ENCODE assay signal across 10 mouse cellular contexts in genomic region chr8:78204229-78204628, GRCm38 (mm10). TPM values are rescaled to one million over a fixed set of nuclear protein-coding genes. Genes with fewer than 3 reads are reported as not detected.
A peak's percentile ranks its signal among the peaks of the same experiment; 100 is the strongest.
DNase-seq lines count a peak whose midpoint lies in the region; ATAC-seq lines count a peak whose summit lies in the region.
"Had no signal": no experiment of that assay in that cellular context is flagged by ENCODE, and none has a peak within 500 bp of the region (broad histone marks: within the 10 kb centered on the region; RNA-seq: fewer than 3 reads in every experiment).

No protein-coding gene starts in this region.

- H3K9ac ChIP-seq in limb, embryonic 11.5 days (ENCODE audit: low read length): no peak overlapping the region
- H3K9ac ChIP-seq: embryonic facial prominence, embryonic 15.5 days had no signal

- H3K4me1 ChIP-seq in limb, embryonic 11.5 days (ENCODE audit: control insufficient read depth, insufficient read depth, low read length): no peaks in the 10 kb centered on the region
- H3K4me1 ChIP-seq in limb, embryonic 10.5 days: no peaks in the 10 kb centered on the region
- H3K4me1 ChIP-seq: embryonic facial prominence, embryonic 15.5 days had no signal

- no peak for ATAC-seq in limb, embryonic 11.5 days (ENCODE audit: insufficient number of reproducible peaks, low FRiP score, low TSS enrichment, low read depth)
- peak; percentile 76 for ATAC-seq in megakaryocyte progenitor cell, adult 5-6 weeks (replicated peaks; ENCODE audit: poor library complexity)

- H3K4me2 ChIP-seq in limb, embryonic 11.5 days (ENCODE audit: low read depth, severe bottlenecking): no peak overlapping the region
- H3K4me2 ChIP-seq: embryonic facial prominence, embryonic 15.5 days had no signal

- DNase-seq in cerebellum, postnatal 10 days: peak; percentile 35 to 54
- no peak for DNase-seq in cerebellum, postnatal 4 days (ENCODE audit: low spot score in 2 of 2)
- peak; percentile 23 for DNase-seq in limb, embryonic 11.5 days (ENCODE audit: low spot score)
- DNase-seq in limb, embryonic 10.5 days (ENCODE audit: low spot score): no peak
- peak; percentile 6 for DNase-seq in c-Kit-positive CD71-positive TER-119-negative erythroid progenitor cells, embryonic 14.5 days (ENCODE audit: low read depth)
- DNase-seq in spleen, adult 12 weeks (ENCODE audit: low spot score): no peak
- no peak for DNase-seq in thymus, adult 18-20 months
- DNase-seq: kidney, adult 8-10 months had no signal

- H3K36me3 ChIP-seq in limb, embryonic 11.5 days (ENCODE audit: control insufficient read depth, insufficient read depth, low read length): no peaks in the 10 kb centered on the region
- no peaks in the 10 kb centered on the region for H3K36me3 ChIP-seq in limb, embryonic 10.5 days
- H3K36me3 ChIP-seq: embryonic facial prominence, embryonic 15.5 days had no signal

- no peak overlapping the region for H3K27ac ChIP-seq in limb, embryonic 11.5 days (replicated peaks; ENCODE audit: low read depth, low read length)
- no peak overlapping the region for H3K27ac ChIP-seq in limb, embryonic 10.5 days
- H3K27ac ChIP-seq: embryonic facial prominence, embryonic 15.5 days had no signal

- no peaks in the 10 kb centered on the region for H3K27me3 ChIP-seq in limb, embryonic 11.5 days (ENCODE audit: control insufficient read depth, insufficient read depth, low read length)
- no peaks in the 10 kb centered on the region for H3K27me3 ChIP-seq in limb, embryonic 10.5 days (ENCODE audit: low read depth, poor library complexity, severe bottlenecking)
- H3K27me3 ChIP-seq: embryonic facial prominence, embryonic 15.5 days had no signal

- H3K4me3 ChIP-seq in limb, embryonic 11.5 days (ENCODE audit: low read depth, low read length): no peak overlapping the region
- H3K4me3 ChIP-seq in limb, embryonic 10.5 days: no peak overlapping the region
- H3K4me3 ChIP-seq: embryonic facial prominence, embryonic 15.5 days had no signal

- WGBS in limb, embryonic 11.5 days: 35% methylated on average over 5 of the region's 5 CpGs
- 26% methylated on average over 5 of the region's 5 CpGs for whole genome bisulfite sequencing in limb, embryonic 10.5 days

- no peaks in the 10 kb centered on the region for H3K9me3 ChIP-seq in limb, embryonic 11.5 days (ENCODE audit: control insufficient read depth, low read length)
- no peaks in the 10 kb centered on the region for H3K9me3 ChIP-seq in limb, embryonic 10.5 days (replicated peaks)
- H3K9me3 ChIP-seq: embryonic facial prominence, embryonic 15.5 days had no signal

RNA-seq across cellular contexts. Expression of gene Ttc29, which starts 8.9 kb away (rescaled TPM):
- not detected in 2 replicates for polyA plus RNA-seq in limb, embryonic 11.5 days (2014; fragmentation: Nextera tagmentation; extraction: Ambion mirVana)
- not detected in 2 replicates for polyA plus RNA-seq in limb, embryonic 10.5 days (2016; fragmentation: Nextera tagmentation; extraction: Ambion mirVana)
- total RNA-seq in megakaryocyte progenitor cell, adult 5-6 weeks (2015): not detected in 2 replicates
- total RNA-seq in megakaryocyte progenitor cell, adult 5-6 weeks (2017): not detected in 2 replicates

Comparison
In these comparisons a context has a peak if more than half of its experiments do, and no peak if none do; other contexts are left out.
1. DNase-seq: peak in cerebellum, postnatal 10 days (2 of 2), limb, embryonic 11.5 days (single experiment) and c-Kit-positive CD71-positive TER-119-negative erythroid progenitor cells, embryonic 14.5 days (single experiment); none in cerebellum, postnatal 4 days (0 of 2), limb, embryonic 10.5 days (single experiment), spleen, adult 12 weeks (single experiment) and thymus, adult 18-20 months (0 of 2).